Mouse (Mus musculus) large intestine, adult 2 months (tissue): ENCODE data around the gene Nectin2. TPM values are rescaled to one million over a fixed set of nuclear protein-coding genes. Genes with fewer than 3 reads are reported as not detected.
A peak's percentile ranks its signal among the peaks of the same experiment; 100 is the strongest.

Experiments
- DNase-seq: peaks from one replicate; pipeline ENCODE4 v3.0.0-alpha.2; 2012; ENCODE audit warnings: low read depth, low spot score
- WGBS: fragments of 180-500 bp; shearing (Covaris S2); methylation state at CpG from one replicate; pipeline ENCODE4 v1.1.7; 2018; 5-methylcytosine and 5-hydroxymethylcytosine counted together
- polyA plus RNA-seq: library from polyadenylated mRNA; depleted of rRNA; stranded (reverse); fragments of >200 nt; gene quantifications from 2 replicates; pipeline ENCODE4 v1.2.3, GENCODE M21; 2012

Nectin2 gene
- polyA plus RNA-seq, 1 experiment = 132 TPM

DNA sequence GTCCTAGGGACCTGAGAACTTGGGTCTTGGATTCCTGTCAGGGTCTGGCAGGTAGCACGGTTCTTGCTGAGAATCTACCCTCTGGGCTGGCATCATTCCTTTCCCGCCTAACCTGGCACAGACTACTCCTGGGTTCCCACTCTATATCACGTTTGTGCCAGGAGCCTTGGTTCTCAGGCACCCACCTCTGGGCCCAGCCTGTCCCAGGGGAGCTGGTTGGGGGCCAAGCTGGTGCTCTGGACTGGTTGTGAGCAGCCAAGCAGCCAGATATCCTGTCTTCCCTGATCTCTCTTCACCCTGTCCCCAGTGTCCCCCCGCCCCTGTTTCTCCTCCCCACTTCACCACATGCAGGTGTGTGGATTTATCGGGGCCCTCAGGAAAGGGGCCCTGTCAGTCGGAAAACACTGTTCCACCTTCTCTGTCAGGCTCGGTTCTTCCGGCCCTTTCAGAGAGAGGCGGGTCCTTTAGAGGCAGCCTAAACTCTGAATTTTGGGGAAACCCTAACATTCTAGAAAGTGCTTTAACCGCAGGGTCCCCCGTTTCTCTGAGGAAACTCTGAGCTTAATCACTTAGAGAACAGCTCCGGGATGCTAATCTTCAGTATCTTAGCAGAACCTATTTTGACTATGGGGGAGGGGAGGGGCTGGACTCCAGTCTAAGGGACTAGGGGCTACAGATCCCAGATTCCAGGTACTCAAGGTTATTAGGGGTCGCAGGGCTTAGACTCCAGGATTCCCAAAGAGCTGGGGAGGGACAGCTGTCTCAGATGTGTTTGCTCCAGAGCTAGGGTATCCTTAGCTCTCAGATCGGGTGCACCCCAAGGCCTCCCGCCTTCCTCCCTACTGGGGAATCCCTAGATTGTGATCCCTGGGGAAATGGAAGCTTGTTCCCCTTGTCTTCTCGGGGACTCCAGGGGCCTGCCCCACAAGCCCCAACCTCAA is 19.4 kb upstream of the Nectin2 start:
- no peak for DNase-seq
- 26% methylated on average over 16 of the region's 16 CpGs for WGBS

DNA sequence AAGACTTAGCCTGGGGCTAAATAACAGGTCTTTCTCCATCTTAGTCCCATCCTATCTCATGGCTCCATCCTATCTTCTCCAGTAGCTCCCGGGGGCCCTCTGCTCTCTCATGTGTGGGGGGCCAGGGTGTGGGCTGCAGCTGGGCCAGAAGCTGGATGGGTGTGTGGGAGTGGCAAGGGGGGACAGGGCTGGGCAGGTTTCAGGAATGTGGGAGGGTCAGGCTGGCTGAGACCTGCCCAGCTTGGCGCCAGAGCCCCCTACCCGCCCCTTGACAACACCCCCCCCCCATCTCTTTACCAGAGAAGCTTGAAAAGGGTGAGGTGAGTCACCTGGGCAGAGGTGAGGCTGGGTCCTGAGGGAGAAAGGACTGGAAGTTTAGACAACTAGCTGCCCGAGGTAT is 18.7 kb upstream of the Nectin2 start:
- DNase-seq = no peak
- whole genome bisulfite sequencing = 37% methylated on average over 4 of the region's 4 CpGs

DNA sequence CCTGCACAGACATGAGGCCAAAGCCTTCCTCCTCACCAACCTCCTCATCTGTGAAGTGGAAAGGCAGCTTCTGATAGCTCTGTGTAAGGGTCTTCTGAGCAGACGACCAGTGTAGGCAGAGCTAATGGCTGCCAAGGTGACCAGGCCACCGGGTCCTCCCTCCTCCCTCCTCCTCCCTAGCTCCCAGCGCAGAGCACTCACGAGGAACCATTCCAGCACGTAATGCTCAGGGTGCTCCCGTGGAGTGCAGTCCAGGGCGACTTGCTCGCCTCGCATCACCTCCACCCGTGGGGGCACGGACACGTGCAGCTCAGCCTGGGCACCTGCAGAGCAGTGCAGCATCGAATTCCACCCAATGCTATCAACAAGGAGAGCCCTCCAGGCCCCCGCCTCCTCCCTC is 18.0 kb upstream of the Nectin2 start:
- WGBS = 78% methylated on average over 14 of the region's 14 CpGs
- DNase-seq = no peak

DNA sequence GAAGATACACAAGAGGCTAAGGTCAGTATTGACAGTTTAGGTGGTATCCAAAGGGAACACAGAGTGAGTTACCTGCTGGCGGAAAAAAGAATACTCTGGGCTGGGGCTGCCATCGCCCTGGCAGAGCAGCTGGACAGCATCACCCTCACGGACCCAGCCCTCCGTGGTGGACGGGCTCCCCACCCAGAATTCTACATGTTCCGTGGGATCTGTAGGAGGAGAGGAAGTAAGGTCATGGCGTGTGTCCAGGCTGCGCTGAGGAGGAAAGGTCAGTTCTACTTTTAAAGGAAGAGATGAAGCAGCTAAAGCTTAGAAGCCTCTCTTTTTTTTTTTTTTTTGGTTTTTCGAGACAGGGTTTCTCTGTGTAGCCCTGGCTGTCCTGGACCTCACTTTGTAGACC is 14.3 kb upstream of the Nectin2 start:
- 80% methylated on average over 9 of the region's 9 CpGs for WGBS
- DNase-seq = no peak

DNA sequence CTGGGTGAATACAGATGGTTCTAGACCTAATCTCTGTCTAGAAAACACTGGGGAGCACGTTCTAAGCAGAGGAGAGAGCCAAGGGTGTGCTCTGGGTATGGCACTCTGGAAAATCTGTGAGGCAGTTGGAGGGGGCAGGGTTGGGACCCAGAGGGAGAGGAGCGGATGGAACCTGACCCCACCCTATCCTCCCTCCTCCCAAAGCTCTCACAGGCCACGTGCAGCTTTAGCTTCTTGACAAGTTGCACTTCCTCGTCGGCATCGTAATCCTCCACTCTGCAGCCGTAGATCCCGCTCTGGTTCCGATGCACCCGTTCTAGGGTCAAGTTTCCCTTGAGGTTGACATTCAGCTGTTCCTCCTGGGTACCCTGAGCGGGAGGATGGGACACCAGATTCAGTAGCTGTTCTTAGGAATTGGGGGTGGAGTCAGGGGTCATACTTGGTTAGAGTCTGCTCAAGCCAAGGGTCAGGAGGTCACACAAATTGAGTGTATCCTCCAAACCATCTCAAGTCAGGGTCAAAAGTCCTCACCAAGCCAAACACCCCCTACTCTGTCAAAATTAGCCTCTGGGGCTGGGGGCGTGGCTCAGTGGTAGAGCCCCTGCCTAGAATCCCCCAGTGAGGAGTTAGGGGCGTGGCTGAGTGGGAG is 13.7 kb upstream of the Nectin2 start:
- DNase-seq = no peak
- whole genome bisulfite sequencing = 67% methylated on average over 13 of the region's 13 CpGs

DNA sequence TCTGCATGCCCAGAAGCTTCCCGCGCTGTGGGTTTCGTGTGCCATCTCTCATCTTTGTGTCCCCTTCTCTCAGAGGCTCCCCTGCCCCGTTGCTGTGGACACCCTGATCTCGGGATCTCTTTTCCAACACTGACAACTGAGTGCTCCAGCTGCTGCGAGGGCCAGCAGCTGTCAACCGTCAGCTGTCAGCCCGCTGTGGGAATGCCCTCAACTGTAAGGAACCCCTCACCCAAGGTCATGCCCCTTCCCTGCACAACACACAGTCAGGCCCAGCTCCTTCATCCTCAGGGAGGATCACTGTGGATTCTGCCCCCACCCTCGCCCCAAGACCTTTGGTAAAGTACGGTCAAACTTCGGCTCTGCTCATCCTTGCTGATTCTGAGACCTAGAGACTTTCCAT is 12.0 kb upstream of the Nectin2 start:
- 81% methylated on average over 11 of the region's 11 CpGs for WGBS
- no peak for DNase-seq

DNA sequence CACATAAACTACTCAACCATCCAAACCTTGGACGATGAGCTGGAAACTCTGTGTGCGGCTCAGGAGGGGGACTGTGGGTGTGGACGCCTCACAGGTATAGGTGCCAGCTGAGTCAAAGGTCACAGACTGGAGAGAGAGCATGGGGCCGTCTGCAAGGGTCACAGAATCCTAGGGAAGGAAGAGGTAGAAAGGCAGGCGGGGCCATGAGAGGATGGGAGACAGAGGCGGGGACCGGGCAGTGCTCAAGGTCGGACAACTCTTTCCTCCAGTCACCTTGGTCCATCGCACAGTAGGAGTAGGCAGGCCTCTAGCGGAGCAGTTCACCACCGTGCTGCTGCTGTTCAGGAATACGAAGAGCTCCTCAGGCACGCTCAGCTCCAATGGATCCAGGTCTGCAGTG is 9.7 kb upstream of the Nectin2 start:
- 44% methylated on average over 13 of the region's 13 CpGs for WGBS

DNA sequence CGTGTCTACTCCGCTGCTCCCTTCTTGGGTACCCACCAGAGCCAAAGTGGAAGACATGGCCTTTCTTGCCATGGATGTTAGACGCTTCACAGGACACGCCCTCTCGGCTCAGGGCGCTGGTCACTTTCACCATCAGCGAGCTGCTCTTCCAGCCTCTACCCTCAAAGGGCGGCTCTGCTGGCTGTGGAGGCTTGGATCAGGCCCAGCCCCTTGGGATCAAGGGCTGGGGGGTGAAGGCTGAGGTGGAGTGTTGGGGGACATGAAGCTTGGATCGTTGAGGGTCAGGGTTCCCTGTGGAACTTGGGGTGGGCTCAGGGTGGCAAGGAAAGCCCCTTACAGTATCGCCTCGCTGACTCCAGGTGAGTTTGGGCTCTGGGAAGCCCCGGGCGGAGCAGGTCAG is 8.3 kb upstream of the Nectin2 start:
- 92% methylated on average over 13 of the region's 13 CpGs for WGBS

More for the DNA sequence above, 9.7 kb upstream of the Nectin2 start:
- no peak for DNase-seq

DNA sequence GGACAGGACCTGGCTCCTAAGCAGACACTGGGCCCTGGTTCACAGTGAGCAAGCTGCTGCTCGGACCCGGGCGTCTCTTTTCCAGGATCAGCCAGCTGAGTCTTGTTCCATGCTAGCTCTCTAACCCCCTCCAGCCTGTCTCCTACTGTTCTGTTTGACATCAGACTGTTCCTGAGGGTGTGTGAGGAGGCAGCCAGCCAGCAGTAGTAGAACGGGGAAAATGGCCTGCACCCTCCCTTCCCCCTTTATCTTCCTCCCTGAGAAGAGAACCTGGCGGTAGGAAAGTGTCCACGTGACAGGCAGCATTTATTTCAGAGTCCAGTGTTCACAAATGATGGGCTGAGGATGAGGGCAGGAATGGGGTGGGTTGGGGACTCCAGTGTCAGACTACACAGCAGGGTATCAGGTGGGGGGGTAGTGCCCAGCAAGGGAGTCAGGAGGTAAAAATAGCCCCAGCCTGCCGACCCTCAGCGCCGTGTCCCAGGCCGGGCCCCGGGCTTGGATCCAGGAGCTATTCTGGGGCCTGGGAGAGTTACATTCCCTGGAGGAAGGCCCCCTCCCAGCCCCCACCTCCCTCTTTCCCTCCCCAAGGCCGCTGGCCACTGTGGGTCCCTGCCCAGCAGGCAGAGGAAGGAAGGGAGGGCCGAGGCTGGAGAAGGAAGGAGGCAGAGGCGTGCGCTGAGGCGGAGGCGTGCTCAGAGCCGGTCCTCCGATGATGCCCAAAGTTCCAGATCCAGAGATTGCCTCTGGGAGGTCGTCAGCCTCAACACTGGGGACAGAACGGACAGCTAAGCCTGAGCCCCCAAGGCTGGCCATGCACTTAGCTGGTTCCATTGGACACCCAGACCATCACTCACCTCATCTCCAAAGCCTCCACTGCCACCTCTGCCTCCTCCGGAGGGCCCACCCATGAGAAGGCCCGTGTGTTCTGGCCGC is 5.8 kb upstream of the Nectin2 start:
- no peak for DNase-seq
- WGBS = 52% methylated on average over 24 of the region's 24 CpGs

More for the DNA sequence above, 8.3 kb upstream of the Nectin2 start:
- DNase-seq = no peak

DNA sequence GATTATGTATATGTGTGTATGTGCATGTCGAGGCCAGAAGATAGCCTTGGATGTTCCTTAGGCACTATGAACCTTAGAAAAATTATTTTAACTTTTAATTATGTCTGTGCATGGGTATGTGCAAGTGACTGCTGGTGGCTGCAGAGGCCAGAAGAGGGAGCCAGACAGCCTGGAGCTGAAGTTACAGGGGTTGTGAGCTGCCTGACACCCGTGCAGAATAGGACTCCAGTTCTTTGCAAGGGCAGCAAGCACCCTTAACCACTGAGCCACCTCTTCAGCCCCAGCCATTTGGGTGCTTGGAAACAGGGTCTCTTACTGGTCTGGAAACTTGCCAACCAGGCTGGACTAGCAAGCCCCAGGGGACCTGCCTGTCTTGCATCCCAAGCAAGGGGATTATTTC is 4.7 kb upstream of the Nectin2 start:
- no peak for DNase-seq
- 74% methylated on average over 2 of the region's 2 CpGs for WGBS

DNA sequence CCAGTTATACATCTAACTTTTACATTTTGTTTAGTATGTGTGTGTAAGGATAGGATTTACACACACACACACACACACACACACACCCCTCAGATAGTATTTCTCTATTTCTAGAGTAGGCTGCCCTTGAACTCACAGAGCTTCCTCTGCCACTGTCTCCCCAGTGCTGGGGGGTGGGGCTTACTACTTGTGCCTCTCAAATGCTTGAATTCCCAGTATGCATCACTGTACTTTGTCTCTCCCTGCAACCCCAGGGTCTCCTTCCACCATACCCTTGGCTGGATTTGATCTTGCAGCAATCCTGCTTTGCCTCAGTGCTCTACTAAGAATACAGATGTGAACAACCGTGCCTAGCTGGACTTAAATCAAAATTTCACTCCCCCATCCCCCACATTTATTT is 3.8 kb upstream of the Nectin2 start:
- 66% methylated on average over 1 of the region's 1 CpGs for WGBS
- DNase-seq = no peak

DNA sequence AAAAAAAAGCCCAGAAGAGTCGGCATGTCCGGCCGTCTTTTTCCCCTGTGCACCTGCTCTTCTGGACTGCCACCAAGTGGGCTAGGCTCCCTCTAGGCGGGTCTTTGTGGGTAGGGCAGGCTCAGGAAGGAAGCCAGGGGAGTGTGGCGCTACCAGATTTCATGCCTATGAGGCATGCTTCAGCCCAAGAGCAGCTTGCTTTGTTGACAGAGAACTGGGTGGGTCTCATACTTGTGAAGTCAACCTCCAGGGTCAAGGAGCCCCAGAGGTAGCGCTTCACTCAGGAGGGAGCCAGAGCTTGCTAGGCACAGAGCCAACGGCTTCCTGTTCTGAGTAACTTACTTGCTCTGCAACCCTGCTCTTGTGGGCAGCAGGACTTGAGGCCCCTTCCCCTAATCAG is 3.3 kb upstream of the Nectin2 start:
- 21% methylated on average over 7 of the region's 7 CpGs for WGBS
- no peak for DNase-seq

DNA sequence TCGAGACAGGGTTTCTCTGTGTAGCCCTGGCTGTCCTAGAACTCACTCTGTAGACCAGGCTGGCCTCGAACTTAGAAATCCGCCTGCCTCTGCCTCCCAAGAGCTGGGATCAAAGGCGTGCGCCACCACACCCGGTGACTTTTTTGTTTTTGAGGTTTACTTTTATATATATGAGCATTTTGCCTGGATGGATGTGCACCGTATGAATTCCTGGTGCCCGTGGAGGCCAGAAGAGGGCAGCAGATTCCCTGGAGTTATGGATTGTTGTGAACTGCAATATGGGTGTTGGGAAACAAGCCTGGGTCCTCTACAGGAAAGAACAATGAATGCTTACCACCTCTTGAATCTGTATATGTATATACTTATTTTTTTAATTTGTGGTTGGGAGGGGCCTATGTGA is 2.4 kb upstream of the Nectin2 start:
- 79% methylated on average over 8 of the region's 8 CpGs for whole genome bisulfite sequencing
- no peak for DNase-seq

DNA sequence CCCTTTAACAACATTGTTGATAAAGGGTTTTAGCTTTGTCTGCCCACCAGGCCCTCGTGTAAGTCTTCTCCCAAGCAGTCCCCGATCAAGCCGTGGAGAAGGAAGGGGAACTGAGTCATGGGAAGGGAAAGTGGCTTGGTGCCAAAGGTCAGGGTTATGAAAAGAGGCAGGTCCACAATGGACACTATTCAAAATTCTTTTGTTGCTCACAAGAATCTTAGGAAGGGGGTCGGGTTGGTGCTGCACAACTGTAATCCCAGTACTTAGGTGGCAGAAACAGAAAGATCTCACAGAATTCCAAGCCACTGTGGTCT is 744 bp upstream of the Nectin2 start:
- 14% methylated on average over 4 of the region's 4 CpGs for WGBS
- DNase-seq = no peak

DNA sequence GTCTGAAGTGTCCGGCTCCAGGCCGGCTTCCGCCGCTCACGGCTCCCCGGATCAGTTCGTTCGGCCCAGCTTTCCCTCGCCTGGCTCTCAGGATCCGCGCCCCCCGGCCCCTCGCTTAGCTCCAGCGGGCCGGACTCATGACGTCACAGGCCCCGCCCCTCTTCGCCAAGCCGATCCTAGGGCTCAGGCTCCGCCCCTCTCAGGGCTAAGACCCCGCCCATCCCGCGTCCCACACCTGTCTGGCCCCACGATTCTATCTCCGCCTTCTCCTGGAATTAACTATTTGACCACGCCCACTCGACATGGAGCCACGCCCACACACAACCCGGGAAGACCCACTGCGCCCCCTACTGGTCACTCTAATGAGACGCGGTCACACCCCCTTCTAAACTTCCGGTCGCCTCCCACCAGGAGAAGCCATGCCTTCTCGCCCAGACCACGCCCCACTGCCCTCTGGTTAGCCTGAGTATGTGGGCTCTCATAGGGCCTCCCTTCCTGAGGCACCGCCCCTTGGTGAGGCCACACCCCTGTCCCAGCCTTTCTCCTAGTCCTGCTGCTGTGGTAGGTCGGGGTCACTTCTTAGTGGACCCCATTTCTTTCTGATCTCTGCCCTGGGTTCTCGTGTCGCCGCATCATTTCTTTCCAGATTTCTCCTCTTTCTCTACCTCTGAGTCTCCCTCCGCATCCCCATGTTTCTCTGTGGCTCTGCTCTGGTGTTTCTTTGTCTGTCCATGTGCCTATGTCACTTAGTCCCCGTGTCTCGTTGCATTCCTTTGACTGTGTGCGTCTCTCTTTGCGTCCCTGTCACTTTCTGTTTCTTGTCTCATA is 680 bp downstream of the Nectin2 start:
- under 1% methylated on average over 38 of the region's 46 CpGs for WGBS
- DNase-seq = peak; percentile 98

DNA sequence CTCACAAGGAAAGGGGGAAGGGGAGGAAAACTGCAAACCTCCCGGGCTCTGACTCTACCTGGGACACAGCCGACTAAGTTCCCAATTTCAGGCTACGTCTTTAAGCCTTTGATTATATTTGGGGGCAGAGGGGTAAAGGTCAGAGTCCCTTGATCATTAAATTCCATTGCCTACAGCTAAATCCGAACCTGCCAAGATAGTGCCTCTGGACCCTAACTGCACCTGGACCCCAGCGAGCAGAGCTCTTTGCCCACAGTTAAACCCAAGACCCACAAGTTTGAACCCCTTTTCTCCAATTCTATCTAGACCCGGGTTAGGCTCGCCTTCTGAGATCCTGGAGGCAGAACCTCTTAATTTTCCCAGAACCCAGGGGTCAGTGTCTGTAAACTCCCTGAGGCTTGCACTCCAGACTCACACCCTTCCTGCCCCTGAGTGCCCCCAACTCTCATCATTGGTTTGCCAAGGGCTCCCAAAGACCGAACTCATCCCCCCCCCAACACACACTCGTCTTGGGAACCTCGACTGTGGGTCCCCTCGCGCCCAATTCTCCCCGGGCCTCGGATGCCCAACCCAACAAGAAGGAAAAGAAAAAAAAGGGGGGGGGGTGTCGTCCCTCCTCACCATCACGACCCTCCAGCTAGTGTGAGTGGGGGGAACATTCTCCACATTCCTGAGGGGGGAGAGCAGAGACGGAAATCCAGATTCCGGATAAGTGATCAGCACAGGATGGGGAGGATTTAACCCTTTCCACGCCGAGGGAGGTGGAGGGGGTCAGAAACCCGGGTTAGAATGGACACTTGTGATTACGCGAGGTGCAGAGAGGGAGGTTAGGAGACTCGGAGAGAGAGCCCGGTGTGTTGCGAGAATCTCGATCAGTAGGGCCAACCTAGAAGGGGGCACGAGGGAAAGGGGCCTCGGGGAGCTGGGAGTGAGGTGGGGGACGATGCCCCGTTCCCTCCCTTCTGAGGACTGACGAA is 1.8 kb downstream of the Nectin2 start:
- no peak for DNase-seq
- WGBS = 2% methylated on average over 32 of the region's 32 CpGs

DNA sequence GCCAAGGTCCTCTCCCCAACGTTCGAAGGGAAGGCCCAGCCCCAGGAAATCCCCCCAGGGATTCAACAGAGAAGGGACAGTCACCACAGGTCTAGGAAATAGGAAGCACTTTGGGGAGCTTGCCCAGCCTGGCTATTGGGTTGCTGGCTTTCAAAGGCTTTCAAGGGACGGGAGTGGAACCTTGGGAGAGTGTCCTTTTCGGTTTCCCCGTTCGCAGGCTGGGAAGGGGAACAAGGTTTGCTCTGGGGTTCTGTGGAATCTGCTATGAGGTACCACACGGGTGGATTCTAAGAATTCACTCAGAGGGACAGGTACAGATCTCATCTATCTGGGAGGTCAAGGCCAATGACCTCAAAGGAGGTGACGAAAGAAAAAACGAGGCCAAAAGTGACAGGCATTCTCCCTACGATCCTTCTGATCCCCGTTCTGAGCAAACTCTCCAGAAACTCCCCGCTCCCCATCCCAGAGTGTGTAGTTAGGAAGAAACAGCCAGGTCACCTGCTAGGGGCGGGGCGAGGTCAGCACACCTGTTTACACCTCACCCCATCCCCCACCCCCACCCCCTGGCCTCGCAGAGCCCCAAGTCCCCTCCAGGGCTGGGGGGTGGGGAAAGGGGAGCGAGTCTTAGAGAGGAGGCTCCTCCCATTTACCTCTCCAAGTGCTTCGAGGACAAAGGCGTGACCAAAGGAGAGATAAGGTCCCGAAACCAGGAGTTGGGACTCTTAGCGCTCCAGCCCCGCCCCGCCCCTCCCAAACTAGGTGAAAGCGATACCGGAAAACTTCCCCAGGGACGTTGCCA is 2.7 kb downstream of the Nectin2 start:
- peak; percentile 70 for DNase-seq
- whole genome bisulfite sequencing = 13% methylated on average over 25 of the region's 25 CpGs
